Mouse (Mus musculus) hindbrain, postnatal 0 days (tissue): ENCODE measurements around the gene Smarcd3. TPM values are rescaled to one million over a fixed set of nuclear protein-coding genes. Genes with fewer than 3 reads are reported as not detected.

Experiments
- ATAC-seq: fragments of 200-750 bp; cut with Nextera tagmentation; 2 replicates; pipeline ENCODE4 v1.8.0; 2017; ENCODE audit warnings: mild to moderate bottlenecking, moderate TSS enrichment, moderate library complexity
- DNase-seq: peaks from one replicate; pipeline ENCODE4 v3.0.0-alpha.2; 2015; ENCODE audit warnings: low spot score
- H3K27ac ChIP-seq: fragments of 300-500 bp; sonication (generic); 2 replicates; pipeline ENCODE4 v1.5.1; 2014; ENCODE audit warnings: mild to moderate bottlenecking
- H3K27me3 ChIP-seq: fragments of 300-500 bp; sonication (generic); 2 replicates; pipeline ENCODE4 v1.6.1; 2014; ENCODE audit warnings: low read length, mixed read lengths; ENCODE audit not compliant: insufficient read depth
- H3K36me3 ChIP-seq: fragments of 300-500 bp; sonication (generic); 2 replicates; pipeline ENCODE4 v1.6.1; 2014; ENCODE audit warnings: low read length, mixed read lengths; ENCODE audit not compliant: insufficient read depth
- H3K4me1 ChIP-seq: fragments of 300-500 bp; sonication (generic); 2 replicates; pipeline ENCODE4 v1.6.1; 2014; ENCODE audit warnings: antibody characterized with exemption, low read length, mixed read lengths; ENCODE audit not compliant: insufficient read depth
- H3K4me2 ChIP-seq: fragments of 300-500 bp; sonication (generic); 2 replicates; pipeline ENCODE4 v1.6.1; 2014; ENCODE audit warnings: low read depth, mild to moderate bottlenecking, low read length, moderate library complexity, mixed read lengths
- H3K4me3 ChIP-seq: fragments of 300-500 bp; sonication (generic); 2 replicates; pipeline ENCODE4 v1.5.1; 2014; ENCODE audit warnings: low read length
- H3K9ac ChIP-seq: fragments of 300-500 bp; sonication (generic); replicated peaks from 2 replicates; pipeline ENCODE4 v1.6.1; 2014; ENCODE audit warnings: mild to moderate bottlenecking, low read length, moderate library complexity, mixed read lengths
- H3K9me3 ChIP-seq: fragments of 300-500 bp; sonication (generic); 2 replicates; pipeline ENCODE4 v1.6.1; 2016; ENCODE audit warnings: low read length, mixed read lengths
- CTCF ChIP-seq: IDR thresholded peaks from 2 replicates; pipeline ENCODE4 v1.5.1; 2016; ENCODE audit warnings: antibody characterized with exemption, control low read depth, low read depth
- WGBS: fragments of 180-500 bp; shearing (Covaris S2); extraction: QIAGEN DNeasy Blood & Tissue Kit; methylation state at CpG from one replicate; pipeline ENCODE4 v1.1.7; 2014; 5-methylcytosine and 5-hydroxymethylcytosine counted together
- polyA plus RNA-seq: library from polyadenylated mRNA; unstranded; fragments of >200 nt; fragmentation: Nextera tagmentation; extraction: Ambion mirVana; gene quantifications from 2 replicates; pipeline ENCODE4 v1.2.1, GENCODE M21; 2015
- total RNA-seq: library from RNA; depleted of rRNA; stranded (reverse); fragments of >200 nt; gene quantifications from 2 replicates; pipeline ENCODE4 v1.2.3, GENCODE M21; 2014

Gene Smarcd3
- total and polyA plus RNA-seq, 2 experiments from 2014 or later, result 128 to 246 TPM

DNA sequence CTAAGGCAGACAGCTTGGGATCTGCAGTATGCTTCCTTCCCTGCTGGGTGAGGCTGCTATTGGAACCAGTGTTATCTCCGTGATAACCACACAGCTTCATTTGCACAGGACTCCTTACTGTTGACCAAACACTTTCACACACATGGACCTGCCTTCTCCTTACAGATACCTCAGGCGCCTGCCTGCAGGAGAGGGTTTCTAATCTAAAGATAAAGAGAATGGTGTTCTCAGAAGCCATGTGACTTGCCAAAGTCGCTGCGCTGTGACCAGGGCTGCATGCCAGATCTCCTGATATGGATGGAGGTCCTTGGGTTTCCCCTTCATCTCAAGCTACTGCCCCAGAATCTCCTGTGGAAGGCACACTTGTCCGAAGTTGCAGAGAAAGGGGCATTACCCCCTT lies 14.8 kb downstream of the Smarcd3 start:
- 51% methylated on average over 5 of the region's 5 CpGs for WGBS
- Histone ChIP-seq H3K36me3 (no peaks in the 10 kb centered on the region), H3K9ac (no peak overlapping the region), H3K9me3 (no peaks in the 10 kb centered on the region), H3K4me3 (no peak overlapping the region), H3K4me1 (peaks cover 30% of the 10 kb centered on the region), H3K27ac (no peak overlapping the region), H3K27me3 (no peaks in the 10 kb centered on the region), H3K4me2 (no peak overlapping the region)
- DNase-seq (no peak), ATAC-seq (no peak)
- no peak for TF ChIP-seq CTCF

DNA sequence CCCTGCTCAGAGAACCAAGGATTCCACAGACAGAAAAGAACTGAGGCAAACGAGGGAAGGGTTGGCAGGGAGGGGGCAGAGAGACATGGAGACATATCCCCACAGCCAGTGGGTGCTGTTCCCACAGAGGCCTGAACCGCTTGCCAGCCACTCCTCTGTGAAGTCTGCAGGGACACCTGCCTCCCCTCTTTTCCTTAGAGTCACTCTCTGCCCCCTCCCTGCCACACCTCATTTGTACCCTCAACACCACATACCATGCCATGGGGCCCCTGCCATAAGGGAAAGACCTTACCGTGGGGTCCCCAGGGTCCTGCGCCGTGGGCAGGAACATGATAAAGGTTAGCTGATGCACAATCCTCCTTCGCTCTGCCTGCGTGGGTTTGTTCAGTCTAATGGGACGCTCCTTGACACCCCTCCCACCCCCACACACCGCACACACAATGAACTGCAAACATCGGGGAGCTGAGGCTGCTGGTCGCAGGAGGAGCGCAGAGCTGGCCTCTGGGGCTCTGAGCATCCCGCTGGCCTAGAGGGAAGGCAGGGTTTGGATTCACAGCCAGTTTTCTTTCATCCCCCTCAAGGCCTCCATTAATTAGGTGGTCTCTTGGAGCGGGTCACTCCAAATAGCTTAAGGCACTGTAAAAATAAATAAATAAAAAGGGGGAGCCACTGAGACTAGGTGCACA lies 18.1 kb downstream of the Smarcd3 start:
- H3K36me3 ChIP-seq, result no peaks in the 10 kb centered on the region
- no peak overlapping the region for H3K4me3 ChIP-seq
- H3K9ac ChIP-seq, result peak overlapping the region; percentile 77
- H3K27me3 ChIP-seq, result no peaks in the 10 kb centered on the region
- ATAC-seq (no peak), DNase-seq (no peak)
- H3K4me2 ChIP-seq, result peak overlapping the region; percentile 76
- H3K4me1 ChIP-seq, result peaks cover 41% of the 10 kb centered on the region
- H3K27ac ChIP-seq, result peak overlapping the region; percentile 98
- 12% methylated on average over 14 of the region's 14 CpGs for WGBS
- TF ChIP-seq CTCF, result peak; percentile 8; the same call in 1 of the 2 replicates
- no peaks in the 10 kb centered on the region for H3K9me3 ChIP-seq

DNA sequence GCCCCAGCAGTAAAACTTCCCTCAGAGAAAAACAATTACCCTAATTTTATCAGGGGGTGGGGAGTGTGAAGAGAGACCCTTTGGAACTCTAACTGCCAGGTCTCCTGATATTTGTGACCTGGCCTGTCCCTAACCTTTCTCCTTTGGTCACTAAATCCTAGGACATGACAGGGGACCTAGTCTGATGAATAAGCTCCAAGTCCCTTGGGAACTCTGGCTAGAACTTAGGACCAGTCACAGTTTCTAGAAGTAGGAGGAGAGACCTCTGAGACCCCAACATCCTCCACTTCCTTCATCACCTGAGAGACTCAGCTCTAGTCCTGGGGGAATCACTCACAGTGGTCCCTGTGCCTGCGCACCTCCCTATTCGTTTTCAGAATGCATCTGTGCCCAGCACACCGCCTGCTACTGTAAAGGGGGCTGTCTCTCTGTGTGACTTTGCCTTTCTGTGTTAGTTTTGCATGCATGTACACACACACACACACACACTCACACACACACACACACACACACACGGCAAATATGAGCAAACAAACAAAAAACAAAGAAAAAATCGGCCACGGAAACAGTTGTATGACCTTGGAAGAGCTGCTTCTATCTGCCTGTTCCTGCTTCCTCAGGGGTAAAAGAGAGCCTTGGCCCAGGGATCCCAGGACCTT lies 18.8 kb downstream of the Smarcd3 start:
- DNase-seq, result peak; percentile 48
- Histone ChIP-seq H3K4me3 (peak overlapping the region; percentile 60), H3K4me1 (peaks cover 44% of the 10 kb centered on the region), H3K27me3 (no peaks in the 10 kb centered on the region), H3K4me2 (peak overlapping the region; percentile 76), H3K9me3 (no peaks in the 10 kb centered on the region), H3K36me3 (no peaks in the 10 kb centered on the region), H3K27ac (peak overlapping the region; percentile 98), H3K9ac (peak overlapping the region; percentile 77)
- no peak for ATAC-seq
- WGBS, result 4% methylated on average over 6 of the region's 6 CpGs
- no peak for TF ChIP-seq CTCF

DNA sequence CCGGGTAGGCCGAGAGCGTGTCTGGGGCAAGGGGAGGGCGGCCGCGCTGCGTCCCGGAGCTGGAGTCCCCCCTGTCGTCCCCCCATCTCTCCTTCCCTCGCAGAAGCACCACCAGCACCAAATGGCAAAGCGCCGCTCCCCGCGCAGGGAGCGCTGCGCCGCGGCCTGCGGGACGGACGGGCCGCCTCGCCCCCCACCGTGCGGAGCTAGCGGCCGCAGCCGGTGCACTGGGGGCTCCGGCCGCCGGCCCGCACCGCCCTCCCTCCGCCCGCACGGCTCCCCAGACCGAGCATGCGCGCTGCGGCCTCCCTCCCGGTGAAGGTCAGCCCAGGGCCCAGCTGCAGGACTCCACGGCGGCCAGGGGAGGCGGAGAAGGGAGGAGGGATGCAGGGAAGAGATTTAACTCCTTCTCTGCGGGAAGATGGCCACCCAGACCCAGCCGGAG lies 19.5 kb downstream of the Smarcd3 start:
- TF ChIP-seq CTCF, result peak; percentile 52
- ATAC-seq, result peak; percentile 85
- H3K9ac ChIP-seq, result peak overlapping the region; percentile 77
- DNase-seq, result peak; percentile 91
- H3K4me1 ChIP-seq, result peaks cover 44% of the 10 kb centered on the region
- WGBS, result 2% methylated on average over 26 of the region's 46 CpGs
- H3K4me2 ChIP-seq, result peak overlapping the region; percentile 76
- H3K36me3 ChIP-seq, result no peaks in the 10 kb centered on the region
- H3K4me3 ChIP-seq, result peak overlapping the region; percentile 60
- H3K27me3 ChIP-seq, result no peaks in the 10 kb centered on the region
- H3K9me3 ChIP-seq, result no peaks in the 10 kb centered on the region
- peak overlapping the region; percentile 98 for H3K27ac ChIP-seq

DNA sequence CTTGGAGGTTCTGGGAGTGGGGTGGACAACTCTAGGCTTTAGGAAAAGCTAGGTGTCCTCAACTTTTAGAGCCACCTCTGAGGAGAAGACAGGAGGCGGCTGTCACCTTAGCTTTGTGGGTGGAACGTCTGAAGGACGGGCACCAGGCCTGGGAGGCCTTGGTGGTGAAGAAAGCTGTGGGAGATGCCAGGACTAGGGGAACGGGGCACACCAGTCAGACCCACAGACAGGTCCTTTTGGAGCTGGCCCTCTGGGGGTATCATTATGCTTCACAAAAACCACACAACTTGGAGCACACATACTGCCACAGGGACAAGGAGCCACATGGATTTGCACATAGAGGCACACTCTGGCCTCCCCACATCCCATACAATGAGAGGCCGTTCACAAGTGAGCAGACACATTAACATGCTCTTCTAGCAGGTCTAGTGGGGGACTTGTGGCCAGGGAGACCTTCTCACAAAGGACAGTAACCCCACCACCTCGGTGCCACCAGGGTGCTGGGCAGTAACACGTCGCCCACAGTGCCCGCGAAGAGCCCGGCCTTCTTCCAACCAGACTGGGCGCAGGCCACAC lies 20.0 kb downstream of the Smarcd3 start:
- Histone ChIP-seq H3K27me3 (no peaks in the 10 kb centered on the region), H3K36me3 (no peaks in the 10 kb centered on the region), H3K27ac (peak overlapping the region; percentile 98), H3K4me3 (peak overlapping the region; percentile 60), H3K4me1 (peaks cover 46% of the 10 kb centered on the region), H3K4me2 (peak overlapping the region; percentile 76), H3K9me3 (no peaks in the 10 kb centered on the region), H3K9ac (peak overlapping the region; percentile 77)
- ATAC-seq (peak; percentile 3; the same call in 1 of the 2 replicates), DNase-seq (no peak)
- TF ChIP-seq CTCF, result no peak
- WGBS, result 11% methylated on average over 12 of the region's 12 CpGs

DNA sequence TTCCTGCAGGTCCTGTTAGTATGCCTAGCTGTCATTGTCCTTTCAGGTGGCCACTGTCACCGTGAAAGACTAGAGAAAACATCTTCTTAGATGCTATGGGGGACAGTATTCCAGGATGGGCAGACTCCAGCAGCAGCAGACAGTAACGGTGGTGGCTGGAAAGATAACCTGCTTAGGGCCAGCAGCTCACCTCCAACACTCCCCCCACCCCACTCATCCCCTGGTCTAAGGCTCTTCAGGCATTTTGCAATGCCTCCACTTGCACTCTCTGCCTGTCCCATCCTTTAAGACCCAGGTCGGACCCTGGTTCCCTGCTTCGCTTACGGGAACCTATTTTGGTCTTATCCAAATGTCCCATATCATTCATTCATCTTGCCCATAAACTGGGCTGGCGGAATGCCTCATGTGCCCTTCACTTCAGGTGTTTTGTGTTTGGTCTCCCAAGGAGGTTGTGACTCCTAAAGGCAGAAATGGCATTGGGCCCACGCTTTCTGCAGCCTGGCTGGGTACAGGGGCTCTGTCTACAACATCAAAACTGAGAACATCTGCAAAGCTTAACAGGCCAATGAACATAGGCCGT lies 20.7 kb downstream of the Smarcd3 start:
- 55% methylated on average over 8 of the region's 8 CpGs for WGBS
- Histone ChIP-seq H3K36me3 (no peaks in the 10 kb centered on the region), H3K27ac (peak overlapping the region; percentile 98), H3K27me3 (no peaks in the 10 kb centered on the region), H3K4me1 (peaks cover 51% of the 10 kb centered on the region), H3K9me3 (no peaks in the 10 kb centered on the region), H3K9ac (no peak overlapping the region; the same call in 1 of the 2 replicates), H3K4me2 (peak overlapping the region; percentile 97), H3K4me3 (no peak overlapping the region)
- TF ChIP-seq CTCF, result no peak
- ATAC-seq (no peak), DNase-seq (no peak)
